Mouse (Mus musculus): ENCODE data around the gene Hdgfl2.

DNA sequence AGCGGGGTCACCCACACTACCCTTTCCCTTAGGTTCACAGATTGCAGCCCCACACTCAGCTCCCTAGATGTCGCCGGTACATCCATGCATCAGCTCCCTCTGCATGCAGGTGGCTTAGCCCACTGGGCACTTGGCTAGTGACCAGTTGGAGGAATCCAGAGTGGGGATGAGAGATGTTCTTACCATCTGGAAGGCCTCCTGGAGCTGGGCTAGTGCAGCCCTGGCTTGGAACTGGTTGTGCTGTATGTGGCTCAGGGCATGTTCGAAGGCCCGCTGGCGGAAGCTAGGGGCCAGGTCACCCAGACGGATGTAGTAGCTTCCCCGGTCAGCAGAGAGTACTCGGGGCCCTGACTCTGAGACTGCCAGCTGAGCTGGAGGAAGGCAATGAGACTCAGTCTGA lies 23.5 kb downstream of the Hdgfl2 start:
- TF ChIP-seq GATA1 (IDR thresholded peaks at IDR 0.05; ENCODE audit: borderline replicate concordance, low read length) (no peak), FLI1 (IDR thresholded peaks at IDR 0.05; ENCODE audit: low read length) (no peak)
